Mouse (Mus musculus) ovary, postnatal 14 days (tissue): Measurements from ENCODE around the gene Sapcd1.
A peak's percentile ranks its signal among the peaks of the same experiment; 100 is the strongest.

Source experiments
- DNase-seq: peaks from one replicate; pipeline ENCODE4 v3.0.0; 2022; ENCODE audit warnings: low spot score

Sapcd1 gene

DNA sequence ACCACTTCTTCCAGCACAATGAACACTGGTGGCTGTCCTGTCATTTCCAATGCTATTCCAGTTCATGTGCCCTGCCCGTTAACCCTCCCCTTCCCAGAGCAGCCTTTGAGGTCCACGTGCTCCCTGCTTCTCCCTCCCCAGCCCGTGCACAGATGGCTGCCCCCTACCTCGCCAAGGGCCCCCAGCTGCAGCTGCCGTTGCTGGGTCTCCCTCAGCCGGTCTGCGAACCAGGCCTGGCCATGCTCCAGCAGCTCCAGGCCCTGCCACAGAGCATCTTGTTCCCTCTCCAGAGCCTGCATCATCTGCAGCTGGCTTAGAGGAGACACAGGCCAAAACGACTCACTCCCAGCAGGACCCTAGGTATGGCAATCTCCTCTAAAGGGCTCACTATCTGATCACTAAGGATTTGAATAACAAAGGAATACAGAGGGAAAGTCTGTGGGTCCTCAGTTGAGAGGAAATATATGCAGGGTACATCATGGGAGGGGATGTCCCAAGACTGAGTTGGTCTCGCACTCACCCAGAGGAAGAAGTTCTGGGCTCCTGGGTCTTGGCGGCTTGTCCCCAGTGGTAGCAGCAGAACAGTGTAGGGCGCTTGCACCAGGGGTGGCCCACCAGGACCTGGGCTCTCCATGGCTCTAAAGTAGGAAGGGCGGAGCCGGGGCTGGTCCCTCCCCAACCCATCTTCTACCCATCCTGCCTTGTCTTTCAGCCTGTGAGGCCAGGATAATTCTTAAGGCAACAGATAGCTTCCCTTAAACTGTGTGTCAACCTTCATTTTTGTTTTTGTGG lies at the start of gene Sapcd1:
Sapcd1 (minus strand) TSS at position 740 of the 792 bp plus-strand sequence.
- no peak for DNase-seq

DNA sequence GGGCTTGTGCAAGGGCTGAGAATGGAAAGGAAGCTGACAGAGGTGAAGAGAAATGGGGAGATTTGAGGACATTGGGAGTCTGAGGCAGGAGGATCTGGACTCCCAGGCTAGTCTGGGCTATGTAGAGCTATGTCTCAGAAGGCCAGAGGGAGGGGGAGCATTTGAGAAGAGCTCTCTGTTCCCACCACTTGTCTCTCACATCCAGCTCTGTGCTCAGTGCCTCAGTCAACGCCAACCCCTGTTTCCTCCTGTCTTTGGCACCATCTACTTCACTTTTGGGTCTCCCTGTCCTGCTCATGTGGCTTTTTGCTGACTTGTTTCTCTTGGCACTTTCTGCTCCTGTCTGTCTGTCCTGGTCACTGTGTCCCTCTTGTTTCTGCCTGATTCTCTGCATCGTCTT lies 49.5 kb upstream of the Sapcd1 start:
- DNase-seq = no peak

DNA sequence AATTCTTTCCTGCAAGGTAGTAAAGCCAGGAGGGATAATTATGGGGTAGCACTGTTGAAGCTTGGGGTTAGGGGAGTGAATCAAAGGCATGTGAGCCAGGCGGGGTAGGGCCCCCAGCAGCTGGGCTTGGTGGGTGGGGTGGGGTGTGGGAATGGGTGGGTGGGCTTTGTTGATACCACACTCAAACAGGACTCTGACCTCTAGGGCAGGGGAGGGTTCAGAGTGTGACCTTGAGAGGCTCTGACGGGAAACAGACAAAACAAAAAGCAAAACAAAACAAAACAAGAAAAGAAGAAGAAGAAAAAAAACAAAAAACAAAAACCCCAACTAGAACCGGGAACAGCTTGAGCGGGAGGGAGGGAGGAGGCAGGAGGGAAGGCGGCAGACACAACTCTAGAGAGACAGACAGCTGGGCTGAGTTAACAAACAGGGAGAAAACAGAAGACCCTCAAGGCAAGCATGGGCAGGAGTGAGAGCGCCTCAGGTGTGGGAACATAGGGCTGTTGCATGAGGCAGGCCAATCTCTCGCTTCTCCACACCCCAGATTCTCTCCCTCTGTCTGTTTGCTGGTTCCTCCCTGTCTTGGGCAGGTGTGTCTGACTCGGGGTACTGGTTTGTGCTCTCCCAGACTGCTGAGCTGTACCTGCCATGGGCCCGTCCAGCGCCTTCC lies 48.8 kb upstream of the Sapcd1 start, which contains the start of gene Ly6g6e:
Ly6g6e (plus strand) TSS at position 396 of the 670 bp plus-strand sequence.
- no peak for DNase-seq

DNA sequence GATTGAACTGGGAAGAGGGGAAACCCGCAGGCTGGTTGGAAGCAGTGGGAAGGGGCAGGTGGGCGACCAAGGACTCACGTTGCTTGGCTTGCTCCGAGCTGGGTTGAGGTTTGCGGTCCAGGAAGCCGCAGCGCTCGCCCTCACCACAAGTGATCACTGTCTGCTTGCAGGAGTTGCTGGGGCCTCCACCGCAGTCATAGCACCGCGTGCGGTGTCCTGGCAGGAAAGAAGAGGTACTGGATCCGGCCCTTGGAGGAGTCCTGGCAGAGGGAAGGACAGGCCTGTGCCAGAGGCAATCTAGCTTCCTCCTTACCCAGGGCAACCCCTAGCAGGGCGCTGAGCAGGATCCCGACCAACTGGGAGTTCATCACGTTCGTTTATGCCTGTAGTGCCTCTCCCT lies 46.3 kb upstream of the Sapcd1 start:
- no peak for DNase-seq

DNA sequence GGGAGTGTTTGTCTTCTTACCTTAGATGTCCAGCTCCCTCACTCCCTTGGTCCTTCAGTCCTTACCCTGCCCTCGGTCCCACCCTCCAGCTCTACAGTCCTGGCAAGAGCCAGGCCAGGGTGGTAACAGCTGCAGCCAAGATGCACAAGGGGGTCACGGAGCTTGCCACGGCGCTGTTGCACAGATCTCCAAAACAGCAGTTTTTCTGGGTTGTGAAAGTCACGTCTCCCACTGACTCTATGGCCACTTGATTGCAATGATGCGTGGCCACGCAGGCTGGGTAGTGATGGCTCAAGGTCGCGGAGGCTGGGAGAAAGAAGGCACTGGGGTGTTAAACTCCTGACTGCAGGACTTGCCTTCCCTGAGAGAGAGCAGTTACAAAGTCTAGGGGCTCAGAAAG lies 43.6 kb upstream of the Sapcd1 start:
- DNase-seq = no peak

DNA sequence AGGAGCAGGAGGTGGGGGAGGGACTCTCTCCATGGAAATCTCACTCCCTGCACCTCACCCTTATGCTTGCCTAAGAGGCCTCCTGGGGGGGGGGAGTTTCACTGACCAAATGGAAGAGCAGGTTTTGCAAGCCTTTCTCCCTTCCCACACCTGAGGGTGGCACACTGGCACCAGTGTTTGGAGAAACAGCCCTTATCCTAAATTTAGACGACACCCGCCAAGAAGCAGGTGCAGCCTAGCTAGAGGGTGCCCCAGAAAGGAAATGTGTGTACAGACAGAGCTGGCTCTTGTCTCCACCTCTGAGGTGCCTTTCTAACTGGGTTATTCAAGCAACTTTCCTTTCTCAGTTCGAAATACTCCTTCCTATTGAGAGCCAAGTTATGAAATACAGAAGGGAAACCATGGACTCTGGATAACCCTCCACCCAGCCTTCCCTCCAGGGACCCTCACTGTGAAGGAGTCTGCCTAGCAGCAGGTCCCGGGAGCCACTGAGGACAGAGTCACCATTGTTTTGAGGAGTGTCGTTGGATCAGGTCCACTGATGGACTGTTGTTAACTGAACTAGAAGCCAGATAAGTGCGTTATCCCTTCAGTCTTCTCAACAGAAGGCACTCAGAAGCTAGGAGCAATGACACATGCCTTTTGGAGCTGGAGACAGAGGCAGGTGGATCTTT lies 42.9 kb upstream of the Sapcd1 start:
- no peak for DNase-seq

DNA sequence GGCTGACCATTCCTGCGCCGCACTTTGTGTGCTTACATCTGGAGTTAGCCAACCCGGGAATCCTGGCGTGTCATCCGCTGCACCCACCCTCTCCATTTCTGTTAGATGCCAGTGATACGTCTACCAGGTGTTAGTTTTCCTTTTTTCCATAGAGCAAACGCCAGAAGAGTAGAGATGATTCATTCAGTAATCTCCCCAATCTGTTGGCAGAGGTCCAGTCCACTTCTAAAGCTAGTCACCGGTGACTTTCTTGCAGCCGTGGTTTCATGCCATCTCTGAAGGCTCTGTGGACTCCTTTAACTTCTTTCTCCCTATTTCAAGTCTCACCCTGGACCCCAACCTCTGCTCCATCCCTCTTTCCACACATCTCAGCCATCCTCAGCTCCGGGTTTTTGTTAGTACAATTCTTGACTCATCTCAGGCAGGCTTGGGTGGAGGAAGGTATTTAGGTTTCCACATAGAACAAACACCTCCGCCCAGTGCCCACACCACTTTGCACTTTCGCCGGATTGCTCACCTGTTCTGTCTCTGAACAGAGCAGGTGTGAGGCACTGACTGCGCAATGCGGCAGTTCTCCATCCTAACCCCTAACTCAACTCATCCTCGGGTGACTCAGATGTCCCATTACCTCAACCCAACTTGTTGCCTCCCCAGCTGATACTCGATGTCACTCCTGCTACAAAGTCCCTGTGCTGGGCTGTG lies 40.5 kb upstream of the Sapcd1 start:
- DNase-seq = no peak

DNA sequence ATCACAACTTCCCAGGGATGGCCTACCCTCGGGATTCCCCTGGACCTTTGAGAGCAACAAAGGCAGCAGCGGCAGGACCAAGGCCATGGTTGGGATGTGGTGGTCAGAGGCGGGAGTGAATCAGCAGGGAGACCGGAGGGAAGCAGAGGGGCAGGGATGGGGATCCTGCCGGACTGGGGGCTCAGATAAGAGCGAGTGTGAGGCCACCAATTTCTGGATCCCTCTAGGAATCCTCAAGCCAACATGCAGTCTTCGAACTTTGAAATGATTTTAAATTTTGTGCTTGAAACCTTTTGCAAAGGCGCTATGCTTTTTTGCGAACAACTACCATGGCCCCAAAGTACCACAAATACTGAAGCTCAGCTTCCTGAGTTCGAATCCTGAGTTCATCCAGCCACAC lies 38.3 kb upstream of the Sapcd1 start, which contains the start of gene Mpig6b:
Mpig6b (minus strand) TSS at position 101 of the 400 bp plus-strand sequence.
- no peak for DNase-seq

DNA sequence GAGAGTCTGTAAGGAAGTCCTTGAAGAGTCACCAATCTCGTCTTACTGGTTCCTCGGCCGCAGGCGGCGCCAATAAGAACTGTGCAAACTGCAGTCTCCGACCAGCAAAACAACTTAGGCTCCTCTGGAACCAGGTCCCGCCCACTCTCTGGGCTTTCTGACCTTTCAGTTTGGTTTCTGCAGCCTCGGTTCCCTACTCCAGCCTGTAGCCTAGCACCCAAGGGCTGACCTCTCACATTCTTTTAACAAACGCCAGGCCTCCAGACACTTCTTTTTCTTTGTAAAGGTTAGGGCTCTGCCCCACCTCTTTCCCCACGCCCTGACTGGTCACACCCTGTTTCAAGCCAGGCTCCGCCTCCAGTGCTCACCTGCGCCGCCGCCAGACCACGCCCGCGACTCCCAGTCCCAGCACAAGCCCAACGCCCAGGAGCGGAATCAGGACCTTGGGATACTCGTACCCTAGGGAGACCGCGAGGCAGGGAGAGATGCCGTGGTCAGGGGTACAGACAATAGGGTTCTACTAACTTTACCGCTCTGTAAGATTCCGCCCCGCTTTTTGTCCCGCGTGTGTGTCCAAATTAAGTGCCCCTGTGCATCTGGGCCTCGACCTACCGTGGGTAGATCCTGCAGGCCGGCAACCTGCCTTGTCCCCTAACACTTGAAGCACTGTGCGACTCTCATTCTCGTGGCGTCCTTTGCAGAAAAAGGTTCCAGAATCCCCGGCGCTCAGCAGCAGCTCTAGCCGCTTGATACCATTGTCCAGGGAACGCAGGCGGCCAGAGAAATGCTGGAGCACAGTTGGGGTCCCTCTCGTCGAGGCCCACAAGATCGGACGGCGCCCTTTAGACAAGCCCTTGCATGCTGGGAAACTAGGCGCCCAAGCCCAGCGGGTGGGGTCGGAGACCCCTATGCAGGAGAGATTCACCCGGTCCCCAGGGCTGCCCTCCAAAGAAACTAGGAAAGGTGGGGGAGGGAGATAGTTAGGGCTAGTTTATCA lies 37.4 kb upstream of the Sapcd1 start, which contains the start of gene Ly6g6c:
Ly6g6c (plus strand) TSS at position 438 of the 997 bp plus-strand sequence.
- no peak for DNase-seq

DNA sequence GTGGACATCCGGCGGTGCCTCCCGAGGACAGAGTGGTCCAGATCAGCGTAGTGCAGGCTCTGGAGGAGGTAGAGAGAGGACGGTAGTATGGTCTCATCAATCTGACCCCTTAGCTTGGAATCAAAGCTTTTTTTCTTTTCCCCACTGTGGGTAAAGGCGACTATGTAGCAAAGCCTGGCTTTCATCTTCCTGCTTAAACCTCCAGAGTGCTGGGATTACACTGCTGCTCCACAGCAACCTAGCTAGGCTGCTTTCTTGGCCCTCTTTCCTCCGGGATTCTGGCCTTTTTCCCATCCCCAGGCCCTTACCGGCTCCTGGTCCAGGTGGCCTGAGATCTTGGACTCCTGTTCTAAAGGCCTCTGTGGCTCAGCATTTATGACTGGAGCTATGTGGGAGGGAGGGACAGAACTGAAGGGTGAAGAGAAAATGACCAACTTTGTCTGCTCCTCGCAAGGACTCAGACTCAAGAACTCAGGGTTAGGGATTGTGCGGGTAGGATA lies 36.6 kb upstream of the Sapcd1 start:
- DNase-seq = no peak

DNA sequence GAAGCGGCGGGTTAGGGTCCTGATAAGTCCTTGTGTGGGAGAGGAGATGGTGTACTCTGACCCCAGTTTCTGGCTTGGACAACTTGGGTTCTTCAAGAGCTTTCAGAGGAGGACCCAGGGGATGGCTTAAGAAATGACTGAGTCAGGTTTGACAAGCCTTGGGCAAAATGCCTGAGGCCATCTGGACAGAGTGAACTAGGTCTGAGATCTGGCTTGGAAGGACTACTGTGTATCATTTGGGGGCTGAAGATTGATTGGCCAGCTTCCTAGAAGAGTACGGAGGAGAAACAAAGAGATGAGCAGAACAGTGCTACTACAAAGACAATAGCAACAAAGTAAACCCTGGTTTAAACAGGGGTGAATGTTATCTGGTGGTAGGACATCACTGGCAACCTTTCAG lies 35.6 kb upstream of the Sapcd1 start:
- DNase-seq = no peak

DNA sequence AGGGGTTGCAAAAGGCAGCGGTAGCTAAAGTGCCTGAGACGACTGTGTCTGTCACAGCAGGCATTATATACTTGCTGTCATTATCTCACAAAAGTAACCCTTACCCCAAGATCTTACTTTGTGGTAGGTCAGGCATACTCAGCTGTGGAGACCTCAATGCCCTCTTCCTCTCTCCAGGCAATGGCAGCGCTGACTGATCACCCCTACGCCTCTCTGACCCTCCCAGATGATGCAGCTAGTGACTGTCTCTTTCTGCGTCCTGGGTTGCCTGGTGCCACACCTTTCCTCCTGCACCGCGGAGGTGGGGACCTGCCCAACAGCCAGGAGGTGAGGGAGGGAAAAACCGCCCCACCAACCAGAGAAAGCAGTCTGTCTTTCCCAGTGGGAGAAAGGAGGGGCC lies 33.5 kb upstream of the Sapcd1 start:
- no peak for DNase-seq

DNA sequence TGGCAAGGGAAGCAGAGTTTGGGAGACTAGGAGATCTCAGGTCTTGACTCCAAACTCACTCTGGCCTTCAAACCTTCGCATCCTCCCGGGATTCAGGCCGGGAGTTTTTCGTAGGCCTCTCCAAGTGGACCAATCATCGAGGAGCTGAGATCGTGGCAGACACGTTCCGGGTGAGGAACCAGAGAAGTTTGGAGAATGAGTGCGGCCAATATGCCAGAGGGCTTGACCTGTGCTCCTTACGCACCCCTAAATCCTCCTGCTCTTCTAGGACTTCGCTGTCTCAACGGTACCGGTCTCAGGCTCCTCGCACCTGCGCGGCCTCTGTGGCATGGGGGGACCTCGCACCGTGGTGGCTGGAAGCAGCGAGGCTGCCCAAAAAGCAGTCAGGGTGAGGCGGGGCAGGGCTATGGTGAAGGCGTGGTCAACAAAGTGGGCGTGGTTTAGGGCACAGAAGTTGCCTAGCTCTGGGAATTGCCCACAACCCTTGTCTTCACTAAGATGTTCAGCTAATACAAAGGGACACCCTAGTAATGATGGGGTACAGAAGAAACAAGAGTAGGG lies 33.0 kb upstream of the Sapcd1 start:
- no peak for DNase-seq

DNA sequence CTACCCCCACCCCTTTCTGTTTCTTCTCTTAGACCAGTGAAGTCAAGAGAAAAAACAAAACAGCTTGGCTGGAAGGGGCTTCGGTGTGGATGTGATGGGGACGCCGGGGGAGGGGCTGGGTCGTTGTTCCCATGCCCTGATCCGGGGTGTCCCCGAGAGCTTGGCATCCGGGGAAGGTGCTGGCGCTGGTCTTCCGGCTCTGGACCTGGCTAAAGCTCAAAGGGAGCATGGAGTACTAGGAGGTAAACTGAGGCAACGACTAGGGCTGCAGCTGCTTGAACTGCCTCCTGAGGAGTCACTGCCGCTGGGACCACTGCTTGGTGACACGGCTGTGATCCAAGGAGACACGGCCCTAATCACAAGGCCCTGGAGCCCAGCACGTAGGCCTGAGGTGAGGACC lies 32.3 kb upstream of the Sapcd1 start:
- no peak for DNase-seq

DNA sequence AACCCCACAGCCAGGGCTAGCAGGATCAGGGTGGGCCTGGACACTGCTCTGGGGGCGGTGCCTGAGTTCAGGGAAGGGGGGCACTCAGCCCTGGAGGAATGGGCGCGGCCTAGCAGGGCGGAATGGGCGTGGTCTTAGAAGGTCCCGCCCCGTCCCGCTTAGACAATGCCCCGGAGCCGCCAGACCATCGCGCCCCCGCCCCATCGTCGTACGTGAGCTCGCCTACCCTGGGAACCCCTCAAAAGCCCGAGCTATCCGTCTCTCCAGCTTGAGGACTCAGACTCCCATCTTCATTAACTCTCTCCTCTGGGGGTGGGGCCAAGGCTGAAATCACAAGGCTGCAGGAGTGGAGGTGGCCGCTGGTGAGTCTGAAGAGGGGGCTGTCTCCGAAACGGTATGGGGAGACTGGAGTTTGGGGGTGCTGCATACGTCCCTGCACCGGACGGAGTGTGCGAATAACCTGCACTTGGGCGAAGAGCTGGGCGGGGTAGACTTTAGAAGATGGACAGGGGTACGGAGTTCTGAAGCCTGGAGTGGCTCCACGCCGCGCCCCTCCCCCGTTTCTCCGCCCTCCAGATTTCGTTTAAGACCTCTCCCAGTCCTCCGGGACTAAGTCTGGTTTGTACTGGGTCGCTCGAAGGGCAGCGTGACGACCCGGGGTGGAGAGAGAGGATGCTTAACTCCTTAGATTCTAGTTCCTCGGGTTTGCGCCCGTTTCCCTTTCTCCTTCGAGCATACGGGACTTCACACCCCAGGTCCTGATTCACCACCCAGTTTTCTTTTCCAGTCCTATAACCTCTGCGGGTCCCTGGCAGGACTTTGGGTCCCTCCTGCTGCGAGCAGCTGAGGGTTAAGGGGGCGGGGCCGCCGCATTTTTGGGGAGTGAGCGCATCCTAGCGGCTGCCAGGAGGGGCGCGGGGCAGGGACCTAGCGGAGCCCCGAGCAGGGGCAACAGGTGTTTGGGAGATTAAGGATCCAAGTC lies 31.4 kb upstream of the Sapcd1 start, which contains the start of gene Ddah2:
Ddah2 (plus strand) TSS at position 125 of the 982 bp plus-strand sequence.
- peak; percentile 90 for DNase-seq

DNA sequence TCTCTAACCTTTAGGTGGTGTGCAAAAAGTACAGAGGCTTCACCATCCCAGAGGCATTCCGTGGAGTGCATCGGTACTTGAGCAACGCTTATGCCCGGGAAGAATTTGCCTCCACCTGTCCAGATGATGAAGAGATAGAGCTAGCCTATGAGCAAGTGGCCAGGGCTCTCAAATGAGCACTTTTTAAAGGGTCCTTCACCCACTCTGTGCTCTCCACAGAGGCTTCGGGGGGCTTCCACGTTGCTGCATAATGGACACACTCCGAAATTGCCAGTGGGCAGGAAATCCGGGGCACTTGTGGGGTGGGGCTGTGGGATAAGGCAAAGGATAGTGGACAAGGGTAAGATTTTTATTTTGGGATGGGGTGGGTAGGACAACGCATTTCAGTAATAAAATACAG lies 30.5 kb upstream of the Sapcd1 start:
- DNase-seq = no peak

DNA sequence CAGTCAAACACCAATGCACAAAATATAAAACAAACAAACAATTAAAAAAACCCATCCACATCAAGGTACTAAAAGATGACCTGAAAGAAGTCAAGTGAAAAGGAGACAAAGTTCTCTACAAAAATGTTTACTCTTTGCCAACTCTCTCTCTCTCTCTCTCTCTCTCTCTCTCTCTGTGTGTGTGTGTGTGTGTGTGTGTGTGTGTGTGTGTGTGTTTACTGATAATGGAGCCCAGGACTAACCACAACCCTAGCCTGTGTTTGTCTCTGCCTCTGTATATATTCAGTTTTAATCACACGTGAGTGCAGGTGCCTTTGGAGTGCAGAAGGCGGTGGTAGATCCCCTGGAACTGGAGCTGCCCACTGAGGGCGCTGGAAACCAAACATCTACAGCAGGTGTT lies 29.3 kb upstream of the Sapcd1 start:
- no peak for DNase-seq

DNA sequence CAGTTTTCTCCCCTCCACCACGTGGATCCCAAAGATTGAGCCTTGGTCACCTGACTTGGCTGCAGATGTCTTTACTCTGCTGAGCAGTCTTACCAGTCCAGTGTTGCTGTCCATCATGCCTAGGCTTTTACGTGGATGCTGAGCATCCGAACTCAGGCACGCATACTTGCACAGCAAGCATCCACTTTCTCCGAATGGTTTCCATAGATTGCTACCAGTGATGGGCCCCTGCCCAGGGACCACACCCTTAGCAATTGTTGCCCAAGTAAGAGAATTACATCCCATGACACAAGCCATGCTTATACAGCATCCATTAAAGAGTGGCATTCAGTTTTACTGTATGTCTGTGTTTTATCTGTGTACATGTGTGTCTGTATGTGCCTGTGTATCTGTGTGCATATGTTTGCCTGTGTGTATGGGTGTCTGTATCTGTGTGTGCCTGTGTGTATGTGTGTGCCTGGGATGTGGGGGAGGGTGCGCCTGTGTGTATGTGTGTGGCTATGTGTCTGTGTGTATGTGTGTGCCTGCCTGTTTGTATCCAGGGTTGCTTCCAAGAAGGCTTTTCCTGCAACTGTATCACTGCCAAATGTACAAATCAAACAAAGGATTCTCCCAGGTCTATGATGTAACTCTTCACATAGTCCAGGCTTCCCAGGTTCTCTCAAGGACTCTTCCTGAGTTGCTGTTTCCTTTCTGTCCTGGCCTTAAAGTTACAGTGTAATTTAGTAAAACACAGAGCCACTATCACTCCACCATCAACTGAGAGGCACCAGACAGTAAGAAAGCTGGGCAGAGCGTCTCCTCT lies 28.1 kb upstream of the Sapcd1 start:
- no peak for DNase-seq
